Mouse (Mus musculus): ENCODE results near the gene Cyp51. TPM values are rescaled to one million over a fixed set of nuclear protein-coding genes. Genes with fewer than 3 reads are reported as not detected.

Cyp51 gene
- polyA plus RNA-seq, 1 experiment from 2014 or later: 170 TPM

DNA sequence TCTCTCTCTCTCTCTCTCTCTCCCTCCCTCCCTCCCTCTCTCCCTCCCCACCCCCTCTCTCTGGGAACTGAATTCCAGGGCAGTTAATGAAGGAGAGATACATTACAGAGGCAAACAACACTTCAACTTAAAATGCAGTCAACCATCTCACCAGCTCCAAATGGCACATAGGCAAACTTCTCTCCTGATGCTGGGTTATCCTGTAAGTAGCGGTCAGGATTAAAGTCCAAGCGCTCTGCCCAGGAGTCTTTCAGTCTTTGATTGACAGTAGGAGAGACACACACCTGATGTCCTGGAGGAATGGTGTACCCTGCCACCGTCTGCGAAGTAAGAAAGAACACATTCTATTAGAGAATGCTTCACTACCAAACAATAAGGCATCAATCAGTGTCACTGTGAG, 18.2 kb downstream of the Cyp51 start:
- 92% methylated on average over 4 of the region's 4 CpGs for WGBS
- no peak for ATAC-seq
- no peak overlapping the region for H3K4me2 ChIP-seq (ENCODE audit: low read length)
- peaks cover 3% of the 10 kb centered on the region; the same call in 1 of the 2 replicates for H3K4me1 ChIP-seq (ENCODE audit: control insufficient read depth, insufficient read depth, low read length)
- no peaks in the 10 kb centered on the region for H3K27me3 ChIP-seq (ENCODE audit: control insufficient read depth, insufficient read depth, low read depth, low read length)
- H3K9ac ChIP-seq (ENCODE audit: low read depth, low read length): no peak overlapping the region
- H3K36me3 ChIP-seq (ENCODE audit: control insufficient read depth, insufficient read depth, low read length): peaks cover 46% of the 10 kb centered on the region
- H3K27ac ChIP-seq (ENCODE audit: low read length): no peak overlapping the region
- no peaks in the 10 kb centered on the region for H3K9me3 ChIP-seq (replicated peaks; ENCODE audit: control insufficient read depth, low read length, poor library complexity, severe bottlenecking)
- no peak overlapping the region for H3K4me3 ChIP-seq (ENCODE audit: low read depth, low read length)

GRCm38 (mm10) chr5:4084948-4085347, 19.6 kb downstream of the Cyp51 start:
- Histone ChIP-seq H3K36me3 (ENCODE audit: control insufficient read depth, insufficient read depth, low read length) (peaks cover 42% of the 10 kb centered on the region), H3K27ac (ENCODE audit: low read length) (no peak overlapping the region), H3K4me1 (ENCODE audit: control insufficient read depth, insufficient read depth, low read length) (peaks cover 3% of the 10 kb centered on the region; the same call in 1 of the 2 replicates), H3K27me3 (ENCODE audit: control insufficient read depth, insufficient read depth, low read depth, low read length) (no peaks in the 10 kb centered on the region), H3K9me3 (replicated peaks; ENCODE audit: control insufficient read depth, low read length, poor library complexity, severe bottlenecking) (no peaks in the 10 kb centered on the region), H3K4me3 (ENCODE audit: low read depth, low read length) (no peak overlapping the region), H3K4me2 (ENCODE audit: low read length) (no peak overlapping the region), H3K9ac (ENCODE audit: low read depth, low read length) (no peak overlapping the region)
- 94% methylated on average over 7 of the region's 7 CpGs for WGBS
- no peak for ATAC-seq

- no peaks in the 10 kb centered on the region for H3K4me1 ChIP-seq (ENCODE audit: control insufficient read depth, insufficient read depth, low read length)
- H3K27ac ChIP-seq (ENCODE audit: low read length): no peak overlapping the region
- H3K4me3 ChIP-seq (ENCODE audit: low read depth, low read length): no peak overlapping the region
- H3K27me3 ChIP-seq (ENCODE audit: control insufficient read depth, insufficient read depth, low read depth, low read length): no peaks in the 10 kb centered on the region
- peaks cover 41% of the 10 kb centered on the region for H3K36me3 ChIP-seq (ENCODE audit: control insufficient read depth, insufficient read depth, low read length)
- H3K9me3 ChIP-seq (replicated peaks; ENCODE audit: control insufficient read depth, low read length, poor library complexity, severe bottlenecking): no peaks in the 10 kb centered on the region
- ATAC-seq: no peak
- no peak overlapping the region for H3K9ac ChIP-seq (ENCODE audit: low read depth, low read length)
- 94% methylated on average over 2 of the region's 2 CpGs for WGBS
- no peak overlapping the region for H3K4me2 ChIP-seq (ENCODE audit: low read length)
Measured at GRCm38 (mm10) chr5:4081513-4081912, 23.0 kb downstream of the Cyp51 start.

GRCm38 (mm10) chr5:4080861-4081260, 23.7 kb downstream of the Cyp51 start:
- Histone ChIP-seq H3K4me2 (ENCODE audit: low read length) (no peak overlapping the region), H3K27me3 (ENCODE audit: control insufficient read depth, insufficient read depth, low read depth, low read length) (no peaks in the 10 kb centered on the region), H3K9ac (ENCODE audit: low read depth, low read length) (no peak overlapping the region), H3K4me1 (ENCODE audit: control insufficient read depth, insufficient read depth, low read length) (no peaks in the 10 kb centered on the region), H3K36me3 (ENCODE audit: control insufficient read depth, insufficient read depth, low read length) (peaks cover 41% of the 10 kb centered on the region), H3K27ac (ENCODE audit: low read length) (no peak overlapping the region), H3K9me3 (replicated peaks; ENCODE audit: control insufficient read depth, low read length, poor library complexity, severe bottlenecking) (no peaks in the 10 kb centered on the region), H3K4me3 (ENCODE audit: low read depth, low read length) (no peak overlapping the region)
- 88% methylated on average over 2 of the region's 2 CpGs for WGBS
- no peak for ATAC-seq

DNA sequence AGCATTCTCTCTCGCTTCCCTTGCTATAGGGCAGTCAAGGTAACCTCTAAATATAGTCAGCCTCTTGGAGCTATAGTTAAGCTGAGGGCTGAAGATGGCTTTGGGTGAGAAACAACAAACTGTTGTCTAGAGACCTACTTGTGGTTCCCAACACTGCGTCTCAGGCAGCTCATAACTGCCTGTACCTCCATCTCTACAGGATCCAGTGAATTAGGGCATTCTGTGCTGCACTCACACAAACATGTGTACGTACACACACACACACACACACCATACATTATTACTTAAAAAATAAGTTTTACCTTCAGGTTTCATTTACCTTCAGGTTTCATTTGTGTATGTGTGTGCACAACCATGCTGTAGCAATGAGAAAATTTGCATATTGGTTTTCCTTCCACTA, 25.5 kb downstream of the Cyp51 start:
- Histone ChIP-seq H3K4me3 (ENCODE audit: low read depth, low read length) (no peak overlapping the region), H3K27me3 (ENCODE audit: control insufficient read depth, insufficient read depth, low read depth, low read length) (no peaks in the 10 kb centered on the region), H3K27ac (ENCODE audit: low read length) (no peak overlapping the region), H3K36me3 (ENCODE audit: control insufficient read depth, insufficient read depth, low read length) (peaks cover 38% of the 10 kb centered on the region), H3K4me1 (ENCODE audit: control insufficient read depth, insufficient read depth, low read length) (no peaks in the 10 kb centered on the region), H3K9me3 (replicated peaks; ENCODE audit: control insufficient read depth, low read length, poor library complexity, severe bottlenecking) (no peaks in the 10 kb centered on the region), H3K9ac (ENCODE audit: low read depth, low read length) (no peak overlapping the region), H3K4me2 (ENCODE audit: low read length) (no peak overlapping the region)
- 93% methylated on average over 3 of the region's 3 CpGs for WGBS
- peak; percentile 34; the same call in 1 of the 2 replicates for ATAC-seq

DNA sequence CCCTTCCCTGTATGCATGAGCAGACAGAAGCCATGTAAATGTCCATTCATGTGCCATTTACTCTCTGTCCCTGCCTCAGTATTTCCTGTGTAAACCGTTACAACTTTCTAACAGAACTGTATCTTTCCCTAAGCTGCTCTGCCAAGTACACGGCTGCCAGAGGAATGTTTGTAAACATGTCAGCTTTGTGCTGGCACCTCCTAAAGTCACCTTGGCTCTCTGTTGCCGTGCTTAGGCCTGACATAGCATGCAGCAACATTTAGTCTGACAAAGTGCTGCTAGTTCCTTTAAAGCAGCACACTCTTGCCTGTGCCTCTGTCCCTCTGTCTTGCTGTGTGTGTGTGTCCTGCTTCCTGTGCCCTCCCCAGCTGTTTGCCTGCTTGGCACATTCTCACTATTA, 37.3 kb downstream of the Cyp51 start:
- 95% methylated on average over 3 of the region's 3 CpGs for WGBS
- Histone ChIP-seq H3K9me3 (replicated peaks; ENCODE audit: control insufficient read depth, low read length, poor library complexity, severe bottlenecking) (no peaks in the 10 kb centered on the region), H3K9ac (ENCODE audit: low read depth, low read length) (no peak overlapping the region), H3K36me3 (ENCODE audit: control insufficient read depth, insufficient read depth, low read length) (peaks cover 66% of the 10 kb centered on the region), H3K27me3 (ENCODE audit: control insufficient read depth, insufficient read depth, low read depth, low read length) (no peaks in the 10 kb centered on the region), H3K4me2 (ENCODE audit: low read length) (no peak overlapping the region), H3K27ac (ENCODE audit: low read length) (no peak overlapping the region), H3K4me3 (ENCODE audit: low read depth, low read length) (no peak overlapping the region), H3K4me1 (ENCODE audit: control insufficient read depth, insufficient read depth, low read length) (no peaks in the 10 kb centered on the region)
- ATAC-seq: no peak

- H3K27ac ChIP-seq (ENCODE audit: low read length): no peak overlapping the region
- H3K4me2 ChIP-seq (ENCODE audit: low read length): no peak overlapping the region
- H3K36me3 ChIP-seq (ENCODE audit: control insufficient read depth, insufficient read depth, low read length): peaks cover 67% of the 10 kb centered on the region
- whole genome bisulfite sequencing: 94% methylated on average over 18 of the region's 18 CpGs
- H3K9me3 ChIP-seq (replicated peaks; ENCODE audit: control insufficient read depth, low read length, poor library complexity, severe bottlenecking): no peaks in the 10 kb centered on the region
- H3K4me1 ChIP-seq (ENCODE audit: control insufficient read depth, insufficient read depth, low read length): no peaks in the 10 kb centered on the region
- ATAC-seq: no peak
- no peak overlapping the region for H3K4me3 ChIP-seq (ENCODE audit: low read depth, low read length)
- H3K27me3 ChIP-seq (ENCODE audit: control insufficient read depth, insufficient read depth, low read depth, low read length): no peaks in the 10 kb centered on the region
- H3K9ac ChIP-seq (ENCODE audit: low read depth, low read length): no peak overlapping the region
Measured at GRCm38 (mm10) chr5:4066476-4067115, 38.0 kb downstream of the Cyp51 start.

GRCm38 (mm10) chr5:4060313-4060712, 44.2 kb downstream of the Cyp51 start:
- Histone ChIP-seq H3K9me3 (replicated peaks; ENCODE audit: control insufficient read depth, low read length, poor library complexity, severe bottlenecking) (no peaks in the 10 kb centered on the region), H3K4me2 (ENCODE audit: low read length) (no peak overlapping the region), H3K4me3 (ENCODE audit: low read depth, low read length) (no peak overlapping the region), H3K36me3 (ENCODE audit: control insufficient read depth, insufficient read depth, low read length) (peaks cover 60% of the 10 kb centered on the region), H3K9ac (ENCODE audit: low read depth, low read length) (no peak overlapping the region), H3K4me1 (ENCODE audit: control insufficient read depth, insufficient read depth, low read length) (no peaks in the 10 kb centered on the region), H3K27me3 (ENCODE audit: control insufficient read depth, insufficient read depth, low read depth, low read length) (no peaks in the 10 kb centered on the region), H3K27ac (ENCODE audit: low read length) (no peak overlapping the region)
- no peak for ATAC-seq
- 97% methylated on average over 8 of the region's 8 CpGs for WGBS

GRCm38 (mm10) chr5:4040922-4041321, 63.6 kb downstream of the Cyp51 start:
- H3K9me3 ChIP-seq (replicated peaks; ENCODE audit: control insufficient read depth, low read length, poor library complexity, severe bottlenecking): no peaks in the 10 kb centered on the region
- no peak overlapping the region for H3K4me2 ChIP-seq (ENCODE audit: low read length)
- H3K27ac ChIP-seq (ENCODE audit: low read length): no peak overlapping the region
- H3K4me1 ChIP-seq (ENCODE audit: control insufficient read depth, insufficient read depth, low read length): no peaks in the 10 kb centered on the region
- no peak overlapping the region for H3K4me3 ChIP-seq (ENCODE audit: low read depth, low read length)
- peaks cover 47% of the 10 kb centered on the region for H3K36me3 ChIP-seq (ENCODE audit: control insufficient read depth, insufficient read depth, low read length)
- 89% methylated on average over 2 of the region's 2 CpGs for WGBS
- no peak for ATAC-seq
- H3K27me3 ChIP-seq (ENCODE audit: control insufficient read depth, insufficient read depth, low read depth, low read length): no peaks in the 10 kb centered on the region
- no peak overlapping the region for H3K9ac ChIP-seq (ENCODE audit: low read depth, low read length)

Data from midbrain, embryonic 16.5 days (tissue).